21 mouse cellular contexts compared by ENCODE assay signal in the genomic region with DNA sequence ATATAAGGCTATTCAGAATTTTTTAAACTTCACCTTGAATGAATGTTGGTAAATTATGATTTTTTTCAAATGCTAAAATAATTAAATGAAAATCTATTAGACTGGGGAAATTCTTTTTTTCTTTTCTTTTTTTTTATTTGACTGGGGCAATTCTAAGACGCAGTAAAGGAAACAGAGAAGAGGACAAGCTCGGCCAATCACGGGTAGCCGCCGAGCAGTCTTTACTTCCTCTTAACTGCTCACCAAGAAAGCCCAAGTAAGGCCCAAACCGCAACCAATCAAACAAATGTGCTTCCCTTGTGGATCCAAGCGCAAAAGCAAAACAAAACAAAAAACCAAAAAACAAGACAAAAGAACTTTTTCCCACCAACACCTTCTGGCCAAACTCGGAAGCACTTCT. TPM values are rescaled to one million over a fixed set of nuclear protein-coding genes. Genes with fewer than 3 reads are reported as not detected.
DNase-seq lines count a peak whose midpoint lies in the region; ATAC-seq lines count a peak whose summit lies in the region.
"Had no signal": no experiment of that assay in that cellular context is flagged by ENCODE, and none has a peak within 500 bp of the region (broad histone marks: within the 10 kb centered on the region; RNA-seq: fewer than 3 reads in every experiment).

No protein-coding gene starts in this region.

- no peaks in the 10 kb centered on the region for H3K36me3 ChIP-seq in splenic B cell, adult 2 months (ENCODE audit: control insufficient read depth, insufficient read depth, low read length, poor library complexity, severe bottlenecking)
- H3K36me3 ChIP-seq: embryonic facial prominence, embryonic 13.5 days; hindbrain, embryonic 15.5 days; limb, embryonic 12.5 days; liver, embryonic 15.5 days; midbrain, embryonic 12.5 days had no signal

- H3K27me3 ChIP-seq in splenic B cell, adult 2 months (ENCODE audit: control insufficient read depth, insufficient read depth, low read length, poor library complexity, severe bottlenecking), result no peaks in the 10 kb centered on the region
- H3K27me3 ChIP-seq: embryonic facial prominence, embryonic 13.5 days; hindbrain, embryonic 15.5 days; limb, embryonic 12.5 days; liver, embryonic 15.5 days; midbrain, embryonic 12.5 days had no signal

- peak; percentile 8 for DNase-seq in CD4-positive, CD25-positive, alpha-beta regulatory T cell, adult 2 months (ENCODE audit: low read depth, low spot score)
- DNase-seq in thymus, postnatal 0 days (ENCODE audit: low spot score), result peak; percentile 31
- no peak for DNase-seq in thymus, postnatal 10 days (ENCODE audit: low spot score in 2 of 2)
- DNase-seq in splenic B cell, adult 2 months (ENCODE audit: low read depth, low spot score), result peak; percentile 81
- no peak for DNase-seq in layer of hippocampus, postnatal 14 days (ENCODE audit: low spot score in 2 of 2)
- no peak for DNase-seq in yolk sac, embryonic 10.5 days (ENCODE audit: low spot score)
- DNase-seq: adrenal gland, postnatal 10 days; cerebellum, adult 8-10 months; heart, postnatal 10 days; kidney, adult 11 months; kidney, postnatal 10 days; lung, postnatal 10 days; retina, postnatal 1 day; right cerebral cortex, postnatal 4 days had no signal

- no peak for ATAC-seq in CD4-positive, CD25-positive, alpha-beta regulatory T cell, adult 4 months
- peak; percentile 96 to 97 for ATAC-seq in hematopoietic stem cell, adult 5-6 weeks (replicated peaks in 1 of 2; ENCODE audit: insufficient read depth in 1 of 2, low FRiP score in 2 of 2, low TSS enrichment in 1 of 2, low read depth in 1 of 2, poor library complexity in 2 of 2, severe bottlenecking in 2 of 2)

RNA-seq across cellular contexts. Expression of a gene that starts 4.4 kb away (rescaled TPM):
- 100 to 1,000 TPM in 1 of 2 experiments, 10 to 100 TPM in 1; 85.3 to 103 TPM for polyA plus RNA-seq in CD4-positive, CD25-positive, alpha-beta regulatory T cell, adult 4 months (2017; shearing (Covaris generic))
- polyA plus RNA-seq in thymus, postnatal 0 days (2015; fragmentation: Nextera tagmentation; extraction: Ambion mirVana), result 22.6 and 24.5 TPM in 2 replicates
- total RNA-seq in hematopoietic stem cell, adult 5-6 weeks (2017), result 65.7 and 83.7 TPM in 2 replicates
- total RNA-seq in layer of hippocampus, postnatal 14 days (2021), result 1 to 10 TPM; 3.0 to 4.4 TPM

RNA-seq across cellular contexts. Expression of a gene that starts 25.3 kb away (rescaled TPM):
- polyA plus RNA-seq in CD4-positive, CD25-positive, alpha-beta regulatory T cell, adult 4 months (2017; shearing (Covaris generic)), result 10 to 100 TPM; 27.6 to 70.5 TPM
- 60.4 and 62.3 TPM in 2 replicates for polyA plus RNA-seq in thymus, postnatal 0 days (2015; fragmentation: Nextera tagmentation; extraction: Ambion mirVana)
- total RNA-seq in hematopoietic stem cell, adult 5-6 weeks (2017), result 11.1 and 50.3 TPM in 2 replicates
- total RNA-seq in layer of hippocampus, postnatal 14 days (2021), result 10 to 100 TPM; 12.6 to 14.8 TPM

RNA-seq across cellular contexts. Expression of a gene that starts 25.6 kb away (rescaled TPM):
- polyA plus RNA-seq in CD4-positive, CD25-positive, alpha-beta regulatory T cell, adult 4 months (2017; shearing (Covaris generic)), result 10 to 100 TPM; 20.1 to 23.5 TPM
- polyA plus RNA-seq in thymus, postnatal 0 days (2015; fragmentation: Nextera tagmentation; extraction: Ambion mirVana), result 28.6 and 28.9 TPM in 2 replicates
- 110 and 135 TPM in 2 replicates for total RNA-seq in hematopoietic stem cell, adult 5-6 weeks (2017)
- 10 to 100 TPM; 15.9 to 18.5 TPM for total RNA-seq in layer of hippocampus, postnatal 14 days (2021)

RNA-seq across cellular contexts. Expression of a gene that starts 35.2 kb away (rescaled TPM):
- polyA plus RNA-seq in CD4-positive, CD25-positive, alpha-beta regulatory T cell, adult 4 months (2017; shearing (Covaris generic)), result 100 to 1,000 TPM; 112 to 124 TPM
- 352 and 368 TPM in 2 replicates for polyA plus RNA-seq in thymus, postnatal 0 days (2015; fragmentation: Nextera tagmentation; extraction: Ambion mirVana)
- 43.8 and 50.3 TPM in 2 replicates for total RNA-seq in hematopoietic stem cell, adult 5-6 weeks (2017)
- total RNA-seq in layer of hippocampus, postnatal 14 days (2021), result 100 to 1,000 TPM; 213 to 214 TPM

Comparison
In these comparisons a context has a peak if more than half of its experiments do, and no peak if none do; other contexts are left out.
1. DNase-seq: peak in CD4-positive, CD25-positive, alpha-beta regulatory T cell, adult 2 months (single experiment), thymus, postnatal 0 days (single experiment) and splenic B cell, adult 2 months (single experiment); none in thymus, postnatal 10 days (0 of 2), layer of hippocampus, postnatal 14 days (0 of 2) and yolk sac, embryonic 10.5 days (single experiment).
2. RNA of a gene that starts 4.4 kb away (total RNA-seq): 65.7 to 83.7 TPM in hematopoietic stem cell, adult 5-6 weeks; 3.0 to 4.4 TPM in layer of hippocampus, postnatal 14 days; every median in the first group is over 10 times any median in the second.